Mouse (Mus musculus) CH12.LX (cell line): ENCODE measurements at regions not wholly inside any gene's neighbourhood (a gene's known extent, or its start where the extent isn't known, plus 50 kb on each side); places are given as distances from the start of the nearest gene placed in this dataset.

Source experiments
- DNase-seq: peaks from one replicate; pipeline ENCODE4 v3.0.0-alpha.2; 2013; ENCODE audit errors: extremely low read depth
- H3K27ac ChIP-seq: 2 replicates; pipeline ENCODE4 v1.5.1; 2012; ENCODE audit warnings: low read depth, mild to moderate bottlenecking, control low read depth, moderate library complexity; ENCODE audit not compliant: insufficient read depth
- H3K27me3 ChIP-seq: replicated peaks from 2 replicates; pipeline ENCODE3; 2012; ENCODE audit warnings: inconsistent platforms
- H3K36me3 ChIP-seq, 2 experiments: replicated peaks in 1 of 2; 2 replicates each; pipeline versions ENCODE3 to v1.6.1; 2012; ENCODE audit warnings: inconsistent platforms in 1 of 2, low read length in 1 of 2, mild to moderate bottlenecking in 1 of 2, mixed read lengths in 1 of 2, moderate library complexity in 1 of 2; ENCODE audit not compliant: control insufficient read depth in 1 of 2, insufficient read depth in 1 of 2
- H3K4me1 ChIP-seq, 2 experiments: 2 replicates each; pipeline ENCODE4 v1.6.1; 2012; ENCODE audit warnings: inconsistent platforms in 1 of 2, moderate library complexity in 1 of 2; ENCODE audit not compliant: insufficient read depth in 2 of 2, control insufficient read depth in 1 of 2
- H3K4me2 ChIP-seq: 2 replicates; pipeline ENCODE4 v1.6.1; 2012; ENCODE audit warnings: low read depth, mild to moderate bottlenecking, control low read depth; ENCODE audit not compliant: poor library complexity, insufficient read depth, severe bottlenecking
- H3K4me3 ChIP-seq, 3 experiments: fragments of 150-350 bp in 1 of 3; sonication (generic) in 1 of 3; replicated peaks in 1 of 3; 2 replicates each; pipeline versions ENCODE3 to v1.5.1; 2011 to 2012; ENCODE audit warnings: low read depth in 2 of 3, low read length in 2 of 3, mild to moderate bottlenecking in 2 of 3, moderate library complexity in 2 of 3, control low read depth in 1 of 3, improper control_type of control experiment in 1 of 3, inconsistent platforms in 1 of 3, mixed read lengths in 1 of 3; ENCODE audit not compliant: poor library complexity in 1 of 3
- H3K79me2 ChIP-seq: replicated peaks from 2 replicates; pipeline ENCODE4 v1.6.1; 2012; ENCODE audit warnings: mild to moderate bottlenecking, moderate library complexity; ENCODE audit not compliant: control insufficient read depth, poor library complexity, insufficient read depth, severe bottlenecking; ENCODE audit errors: extremely low read depth
- H3K9ac ChIP-seq: 2 replicates; pipeline ENCODE4 v1.6.1; 2012; ENCODE audit warnings: low read depth, mild to moderate bottlenecking, control low read depth, moderate library complexity; ENCODE audit not compliant: insufficient read depth
- H3K9me3 ChIP-seq: replicated peaks from 2 replicates; pipeline ENCODE3; 2012; ENCODE audit warnings: low read length, inconsistent platforms, mixed read lengths
- CHD1 ChIP-seq: IDR thresholded peaks from 2 replicates; pipeline ENCODE4 v1.6.1; 2012; ENCODE audit warnings: low read depth, low read length, improper control_type of control experiment, inconsistent platforms
- CTCF ChIP-seq, 2 experiments: IDR thresholded peaks in 1 of 2; conservative IDR thresholded peaks in 1 of 2; 2 replicates each; pipeline ENCODE4 v1.5.1; 2011 to 2012; ENCODE audit warnings: low read depth in 2 of 2, low read length in 2 of 2, improper control_type of control experiment in 1 of 2, inconsistent platforms in 1 of 2, mild to moderate bottlenecking in 1 of 2, moderate library complexity in 1 of 2
- E2F4 ChIP-seq: IDR thresholded peaks from 2 replicates; pipeline ENCODE4 v1.6.1; 2011; ENCODE audit warnings: low read depth, low read length, improper control_type of control experiment; ENCODE audit not compliant: insufficient replicate concordance
- ELF1 ChIP-seq: IDR thresholded peaks from 2 replicates; pipeline ENCODE4 v1.6.1; 2014; ENCODE audit warnings: low read depth, mild to moderate bottlenecking, inconsistent platforms, low read length, improper control_type of control experiment
- GABPA ChIP-seq: IDR thresholded peaks from 2 replicates; pipeline ENCODE4 v1.6.1; 2012; ENCODE audit warnings: low read depth, low read length, improper control_type of control experiment, inconsistent platforms; ENCODE audit not compliant: insufficient replicate concordance
- HCFC1 ChIP-seq: IDR thresholded peaks from 2 replicates; pipeline ENCODE4 v1.6.1; 2012; ENCODE audit warnings: low read depth, mild to moderate bottlenecking, inconsistent platforms, low read length, improper control_type of control experiment
- IRF4 ChIP-seq: IDR thresholded peaks from 2 replicates; pipeline ENCODE4 v1.6.1; 2014; ENCODE audit warnings: low read depth, mild to moderate bottlenecking, inconsistent platforms, low read length, improper control_type of control experiment
- JUND ChIP-seq: conservative IDR thresholded peaks from 2 replicates; pipeline ENCODE4 v1.6.1; 2011; ENCODE audit warnings: low read depth, low read length, improper control_type of control experiment
- KAT2A ChIP-seq: IDR thresholded peaks from 2 replicates; pipeline ENCODE4 v1.6.1; 2012; ENCODE audit warnings: low read length, improper control_type of control experiment, inconsistent platforms; ENCODE audit not compliant: insufficient replicate concordance
- MAFK ChIP-seq: IDR thresholded peaks from 2 replicates; pipeline ENCODE4 v1.6.1; 2011; ENCODE audit warnings: low read length, improper control_type of control experiment; ENCODE audit not compliant: insufficient replicate concordance
- MAZ ChIP-seq: IDR thresholded peaks from 2 replicates; pipeline ENCODE4 v1.6.1; 2012; ENCODE audit warnings: low read depth, mild to moderate bottlenecking, inconsistent platforms, low read length, improper control_type of control experiment, moderate library complexity
- MXI1 ChIP-seq: IDR thresholded peaks from 2 replicates; pipeline ENCODE4 v1.6.1; 2011; ENCODE audit warnings: mild to moderate bottlenecking, low read depth, low read length, improper control_type of control experiment
- MYC ChIP-seq: IDR thresholded peaks from 2 replicates; pipeline ENCODE4 v1.6.1; 2011; ENCODE audit warnings: low read depth, mild to moderate bottlenecking, improper control_type of control experiment, low read length
- NELFE ChIP-seq: IDR thresholded peaks from 2 replicates; pipeline ENCODE4 v1.6.1; 2011; ENCODE audit warnings: low read depth, low read length, improper control_type of control experiment
- NRF1 ChIP-seq: IDR thresholded peaks from 2 replicates; pipeline ENCODE4 v1.6.1; 2014; ENCODE audit warnings: low read depth, mild to moderate bottlenecking, inconsistent platforms, low read length, improper control_type of control experiment, moderate library complexity
- PAX5 ChIP-seq: IDR thresholded peaks from 2 replicates; pipeline ENCODE4 v1.6.1; 2012; ENCODE audit warnings: low read length, inconsistent platforms, mixed read lengths
- POLR2AphosphoS2 ChIP-seq: IDR thresholded peaks from 2 replicates; pipeline ENCODE4 v1.6.1; 2011; ENCODE audit warnings: low read depth, low read length, improper control_type of control experiment
- RAD21 ChIP-seq: IDR thresholded peaks from 2 replicates; pipeline ENCODE4 v1.6.1; 2011; ENCODE audit warnings: low read depth, mild to moderate bottlenecking, low read length, improper control_type of control experiment, moderate library complexity
- SIN3A ChIP-seq: IDR thresholded peaks from 2 replicates; pipeline ENCODE4 v1.6.1; 2012; ENCODE audit warnings: low read length, improper control_type of control experiment, inconsistent platforms
- SMC3 ChIP-seq: IDR thresholded peaks from 2 replicates; pipeline ENCODE4 v1.6.1; 2011; ENCODE audit warnings: low read depth, low read length, improper control_type of control experiment
- TCF12 ChIP-seq: IDR thresholded peaks from 2 replicates; pipeline ENCODE4 v1.6.1; 2014; ENCODE audit warnings: low read depth, mild to moderate bottlenecking, inconsistent platforms, low read length, improper control_type of control experiment
- UBTF ChIP-seq: IDR thresholded peaks from 2 replicates; pipeline ENCODE4 v1.6.1; 2012; ENCODE audit warnings: low read depth, mild to moderate bottlenecking, inconsistent platforms, low read length, improper control_type of control experiment, moderate library complexity
- USF2 ChIP-seq: conservative IDR thresholded peaks from 2 replicates; pipeline ENCODE4 v1.6.1; 2011; ENCODE audit warnings: low read depth, low read length, improper control_type of control experiment
- ZC3H11A ChIP-seq: IDR thresholded peaks from 2 replicates; pipeline ENCODE4 v1.6.1; 2012; ENCODE audit warnings: low read depth, mild to moderate bottlenecking, inconsistent platforms, low read length, improper control_type of control experiment
- dilution Hi-C: fragments of 300-500 bp; cut with MboI; formaldehyde crosslinking; loops from 2 replicates; pipeline ENCODE4 v1.14.3; 2020; ENCODE audit warnings: low sequenced_read_pairs; ENCODE audit not compliant: extremely low pct_unique_long_range_greater_than_20kb, extremely low pct_ligation_motif_present
- in situ Hi-C: fragments of 300-500 bp; cut with MboI; formaldehyde crosslinking; loops from 3 replicates; pipeline ENCODE4 v1.14.3; 2019; ENCODE audit warnings: low sequenced_read_pairs, low pct_ligation_motif_present, low pct_unique_long_range_greater_than_20kb, mixed read lengths

DNA sequence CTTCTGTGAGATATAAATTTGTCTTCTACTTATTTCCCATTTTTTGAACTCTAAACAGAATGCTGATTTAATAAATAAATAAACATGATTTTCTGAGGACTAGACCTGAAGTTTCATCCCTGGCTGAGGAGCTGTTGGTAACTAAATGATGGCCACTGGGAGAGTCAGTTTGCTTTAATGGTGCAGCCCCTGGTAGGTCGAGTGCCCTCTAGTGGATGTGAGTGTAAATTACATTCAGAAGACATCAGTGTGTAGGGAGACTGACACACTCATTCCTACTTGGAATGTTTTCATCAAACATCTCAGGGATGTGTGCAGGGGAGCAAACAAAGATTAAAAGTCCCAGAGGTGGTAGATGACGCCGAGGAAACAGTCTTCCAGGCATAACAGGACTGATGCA is 281.2 kb upstream of the Rasgrp1 start:
- H3K4me1 ChIP-seq: no peaks in the 10 kb centered on the region
- H3K36me3 ChIP-seq: no peaks in the 10 kb centered on the region
- dilution Hi-C loops (no loop called here), in situ Hi-C loops (no loop called here)
- H3K27me3 ChIP-seq: no peaks in the 10 kb centered on the region
- no peak overlapping the region for H3K4me3 ChIP-seq
- no peaks in the 10 kb centered on the region for H3K9me3 ChIP-seq
- H3K9ac ChIP-seq: no peak overlapping the region
- DNase-seq: peak; percentile 56
- no peak overlapping the region for H3K27ac ChIP-seq
- H3K4me2 ChIP-seq: no peak overlapping the region
- H3K79me2 ChIP-seq: no peaks in the 10 kb centered on the region
- TF ChIP-seq NRF1 (no peak), USF2 (no peak), MXI1 (no peak), HCFC1 (no peak), RAD21 (peak; percentile 37), SMC3 (peak; percentile 60), CTCF (conservative IDR thresholded peaks at IDR 0.05 in 1 of 2, IDR thresholded peaks at IDR 0.05 in 1 of 2; ENCODE audit: low read depth in 2 of 2, low read length in 2 of 2) (peak; percentile 73 to 82)

DNA sequence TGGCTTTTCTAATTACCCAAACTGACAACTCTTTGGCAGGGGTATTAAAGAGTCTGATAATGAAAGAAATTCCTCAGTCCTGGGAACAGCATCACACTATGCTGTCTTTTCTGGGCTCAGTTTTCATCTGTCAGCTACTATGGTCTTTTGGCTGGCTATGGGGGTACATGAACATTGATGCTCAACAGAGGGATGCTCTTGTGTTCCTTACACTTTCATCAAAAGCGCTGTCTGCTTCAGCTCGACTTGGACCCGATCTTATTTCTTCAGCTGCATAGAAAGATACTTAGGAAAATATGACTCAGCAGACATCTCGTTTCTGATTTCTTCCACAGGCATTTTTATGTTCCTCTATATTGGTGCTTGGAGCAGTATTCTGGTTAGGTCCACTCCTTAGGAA is 292.1 kb upstream of the Rasgrp1 start:
- TF ChIP-seq JUND: peak; percentile 51; the same call in 1 of the 2 replicates
- TF ChIP-seq MAZ: no peak
- no peak for TF ChIP-seq UBTF
- dilution Hi-C loops: no loop called here
- Histone ChIP-seq H3K4me2 (no peak overlapping the region), H3K4me1 (no peaks in the 10 kb centered on the region), H3K9ac (no peak overlapping the region), H3K36me3 (no peaks in the 10 kb centered on the region), H3K79me2 (no peaks in the 10 kb centered on the region), H3K4me3 (no peak overlapping the region), H3K27ac (no peak overlapping the region), H3K9me3 (no peaks in the 10 kb centered on the region), H3K27me3 (no peaks in the 10 kb centered on the region)
- no peak for DNase-seq
- in situ Hi-C loops: no loop called here

DNA sequence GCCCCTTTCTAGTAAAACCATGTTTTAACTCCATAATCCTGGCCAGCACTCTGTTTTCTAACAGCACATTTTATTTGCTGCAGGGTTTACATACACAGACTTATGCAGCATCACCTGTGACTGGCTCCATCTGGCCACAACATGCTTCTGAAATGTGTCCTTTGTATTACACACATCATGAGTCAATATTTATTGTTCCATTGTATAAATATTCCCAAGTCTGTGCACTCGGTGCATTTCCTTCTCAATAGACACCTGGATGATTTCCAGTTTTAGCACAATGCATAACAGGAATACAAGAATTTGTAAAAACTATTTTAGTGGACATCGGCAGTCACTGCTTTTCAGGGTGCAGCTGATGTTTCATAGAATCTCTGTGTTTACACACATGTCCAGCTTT is 294.6 kb upstream of the Rasgrp1 start:
- dilution Hi-C loops: no loop called here
- Histone ChIP-seq H3K9me3 (no peaks in the 10 kb centered on the region), H3K4me3 (no peak overlapping the region), H3K79me2 (no peaks in the 10 kb centered on the region), H3K4me2 (no peak overlapping the region), H3K27me3 (no peaks in the 10 kb centered on the region), H3K36me3 (no peaks in the 10 kb centered on the region), H3K27ac (no peak overlapping the region), H3K4me1 (no peaks in the 10 kb centered on the region), H3K9ac (no peak overlapping the region)
- no peak for TF ChIP-seq MYC
- TF ChIP-seq E2F4: no peak
- TF ChIP-seq SIN3A: no peak
- no peak for TF ChIP-seq IRF4
- TF ChIP-seq MAZ: no peak
- no peak for TF ChIP-seq ELF1
- no peak for TF ChIP-seq UBTF
- TF ChIP-seq NELFE: no peak
- TF ChIP-seq PAX5: no peak
- TF ChIP-seq NRF1: no peak
- TF ChIP-seq USF2: no peak
- no peak for TF ChIP-seq POLR2AphosphoS2
- TF ChIP-seq GABPA: no peak
- no peak for TF ChIP-seq KAT2A
- TF ChIP-seq ZC3H11A: no peak
- TF ChIP-seq MAFK: no peak
- TF ChIP-seq TCF12: no peak
- no peak for TF ChIP-seq CHD1
- no peak for TF ChIP-seq CTCF (conservative IDR thresholded peaks at IDR 0.05 in 1 of 2, IDR thresholded peaks at IDR 0.05 in 1 of 2; ENCODE audit: low read depth in 2 of 2, low read length in 2 of 2)
- DNase-seq: no peak
- in situ Hi-C loops: no loop called here
